Mouse (Mus musculus) neural tube, embryonic 14.5 days (tissue): ENCODE measurements around the gene Ghr. TPM values are rescaled to one million over a fixed set of nuclear protein-coding genes. Genes with fewer than 3 reads are reported as not detected.

Source experiments
- ATAC-seq: fragments of 200-750 bp; cut with Nextera tagmentation; 2 replicates; pipeline ENCODE4 v1.8.0; 2017; ENCODE audit warnings: low read depth, mild to moderate bottlenecking, moderate TSS enrichment, moderate library complexity
- H3K27ac ChIP-seq: fragments of 300-500 bp; sonication (generic); 2 replicates; pipeline ENCODE4 v1.5.1; 2014; ENCODE audit warnings: low read depth, mild to moderate bottlenecking, control low read depth, low read length, moderate library complexity, mixed read lengths
- H3K27me3 ChIP-seq: fragments of 300-500 bp; sonication (generic); 2 replicates; pipeline ENCODE4 v1.6.1; 2014; ENCODE audit warnings: low read length; ENCODE audit not compliant: control insufficient read depth, insufficient read depth
- H3K36me3 ChIP-seq: fragments of 300-500 bp; sonication (generic); 2 replicates; pipeline ENCODE4 v1.6.1; 2014; ENCODE audit warnings: low read length, mixed read lengths; ENCODE audit not compliant: control insufficient read depth, insufficient read depth
- H3K4me1 ChIP-seq: fragments of 300-500 bp; sonication (generic); 2 replicates; pipeline ENCODE4 v1.6.1; 2014; ENCODE audit warnings: low read length; ENCODE audit not compliant: control insufficient read depth, insufficient read depth
- H3K4me2 ChIP-seq: fragments of 300-500 bp; sonication (generic); 2 replicates; pipeline ENCODE4 v1.6.1; 2014; ENCODE audit warnings: mild to moderate bottlenecking, low read depth, low read length, control low read depth
- H3K4me3 ChIP-seq: fragments of 300-500 bp; sonication (generic); 2 replicates; pipeline ENCODE4 v1.5.1; 2014; ENCODE audit warnings: low read depth, low read length, control low read depth, mixed read lengths
- H3K9ac ChIP-seq: fragments of 300-500 bp; sonication (generic); replicated peaks from 2 replicates; pipeline ENCODE4 v1.6.1; 2014; ENCODE audit warnings: low read depth, mild to moderate bottlenecking, control low read depth, low read length, mixed read lengths
- H3K9me3 ChIP-seq: fragments of 300-500 bp; sonication (generic); 2 replicates; pipeline ENCODE4 v1.6.1; 2016; ENCODE audit warnings: low read length; ENCODE audit not compliant: control insufficient read depth
- WGBS: fragments of 180-500 bp; shearing (Covaris S2); extraction: QIAGEN DNeasy Blood & Tissue Kit; methylation state at CpG from one replicate; pipeline ENCODE4 v1.1.7; 2014; 5-methylcytosine and 5-hydroxymethylcytosine counted together
- polyA plus RNA-seq: library from polyadenylated mRNA; unstranded; fragments of >200 nt; fragmentation: Nextera tagmentation; extraction: Ambion mirVana; gene quantifications from 2 replicates; pipeline ENCODE4 v1.2.1, GENCODE M21; 2014

Ghr gene
- 9.8 and 15.6 TPM in 2 replicates for polyA plus RNA-seq

- under 1% methylated on average over 48 of the region's 52 CpGs for WGBS
- peaks cover 7% of the 10 kb centered on the region; the same call in 1 of the 2 replicates for H3K4me1 ChIP-seq
These were observed at the start of gene Ghr for GRCm38 (mm10) chr15:3582807-3583636. Gene Ghr (minus strand): TSS chr15:3583492.

GRCm38 (mm10) chr15:3622746-3623145 is 39.5 kb upstream of the Ghr start:
- Histone ChIP-seq H3K36me3 (no peaks in the 10 kb centered on the region), H3K4me1 (no peaks in the 10 kb centered on the region), H3K27ac (no peak overlapping the region), H3K4me3 (no peak overlapping the region), H3K9ac (no peak overlapping the region), H3K27me3 (no peaks in the 10 kb centered on the region), H3K9me3 (no peaks in the 10 kb centered on the region), H3K4me2 (no peak overlapping the region)
- no peak for ATAC-seq

More at GRCm38 (mm10) chr15:3582807-3583636, at the start of gene Ghr:
- Histone ChIP-seq H3K27me3 (no peaks in the 10 kb centered on the region), H3K36me3 (no peaks in the 10 kb centered on the region), H3K27ac (peak within 1 kb of the TSS; percentile 78), H3K4me3 (peak within 1 kb of the TSS; percentile 54), H3K9ac (peak within 1 kb of the TSS; percentile 60), H3K4me2 (peak within 1 kb of the TSS; percentile 96), H3K9me3 (no peaks in the 10 kb centered on the region)
- peak; percentile 96 for ATAC-seq

- no peak for ATAC-seq
- H3K27me3 ChIP-seq = no peaks in the 10 kb centered on the region
- no peak overlapping the region for H3K4me2 ChIP-seq
- H3K4me3 ChIP-seq = no peak overlapping the region
- WGBS = 90% methylated on average over 3 of the region's 3 CpGs
- no peaks in the 10 kb centered on the region for H3K36me3 ChIP-seq
- H3K27ac ChIP-seq = no peak overlapping the region
- no peak overlapping the region for H3K9ac ChIP-seq
- H3K4me1 ChIP-seq = no peaks in the 10 kb centered on the region
- H3K9me3 ChIP-seq = no peaks in the 10 kb centered on the region
These were observed 37.1 kb upstream of the Ghr start for GRCm38 (mm10) chr15:3620368-3620767.

- 96% methylated on average over 3 of the region's 3 CpGs for WGBS
These were observed 35.0 kb upstream of the Ghr start for GRCm38 (mm10) chr15:3618311-3618710.

GRCm38 (mm10) chr15:3611961-3612360 is 28.7 kb upstream of the Ghr start:
- no peak overlapping the region for H3K4me3 ChIP-seq
- no peaks in the 10 kb centered on the region for H3K4me1 ChIP-seq
- ATAC-seq = no peak
- no peak overlapping the region for H3K4me2 ChIP-seq
- no peaks in the 10 kb centered on the region for H3K36me3 ChIP-seq
- no peak overlapping the region for H3K27ac ChIP-seq
- no peaks in the 10 kb centered on the region for H3K27me3 ChIP-seq
- H3K9me3 ChIP-seq = no peaks in the 10 kb centered on the region
- no peak overlapping the region for H3K9ac ChIP-seq

More at GRCm38 (mm10) chr15:3618311-3618710, 35.0 kb upstream of the Ghr start:
- H3K27me3 ChIP-seq = no peaks in the 10 kb centered on the region
- no peak overlapping the region for H3K4me2 ChIP-seq
- no peaks in the 10 kb centered on the region for H3K36me3 ChIP-seq
- no peak for ATAC-seq
- no peak overlapping the region for H3K9ac ChIP-seq
- H3K9me3 ChIP-seq = no peaks in the 10 kb centered on the region
- no peaks in the 10 kb centered on the region for H3K4me1 ChIP-seq
- no peak overlapping the region for H3K27ac ChIP-seq
- no peak overlapping the region for H3K4me3 ChIP-seq

GRCm38 (mm10) chr15:3607951-3608350 is 24.7 kb upstream of the Ghr start:
- Histone ChIP-seq H3K9ac (no peak overlapping the region), H3K4me2 (no peak overlapping the region), H3K27ac (no peak overlapping the region), H3K4me3 (no peak overlapping the region), H3K36me3 (no peaks in the 10 kb centered on the region), H3K27me3 (no peaks in the 10 kb centered on the region), H3K9me3 (no peaks in the 10 kb centered on the region), H3K4me1 (no peaks in the 10 kb centered on the region)
- ATAC-seq = no peak
- 88% methylated on average over 3 of the region's 3 CpGs for WGBS

- no peak overlapping the region for H3K27ac ChIP-seq
- no peaks in the 10 kb centered on the region for H3K27me3 ChIP-seq
- H3K36me3 ChIP-seq = no peaks in the 10 kb centered on the region
- no peak overlapping the region for H3K4me3 ChIP-seq
- H3K9ac ChIP-seq = no peak overlapping the region
- no peaks in the 10 kb centered on the region for H3K4me1 ChIP-seq
- no peak overlapping the region for H3K4me2 ChIP-seq
- 94% methylated on average over 2 of the region's 2 CpGs for WGBS
- no peaks in the 10 kb centered on the region for H3K9me3 ChIP-seq
- ATAC-seq = no peak
These were observed 18.8 kb upstream of the Ghr start for GRCm38 (mm10) chr15:3602098-3602486.

- 79% methylated on average over 4 of the region's 4 CpGs for WGBS
These were observed 18.3 kb upstream of the Ghr start for GRCm38 (mm10) chr15:3601422-3602097.

GRCm38 (mm10) chr15:3587879-3588278 is 4.6 kb upstream of the Ghr start:
- H3K9ac ChIP-seq = no peak overlapping the region
- ATAC-seq = no peak
- no peaks in the 10 kb centered on the region for H3K4me1 ChIP-seq
- no peak overlapping the region for H3K4me3 ChIP-seq
- H3K36me3 ChIP-seq = no peaks in the 10 kb centered on the region
- no peaks in the 10 kb centered on the region for H3K27me3 ChIP-seq
- no peak overlapping the region for H3K4me2 ChIP-seq
- no peaks in the 10 kb centered on the region for H3K9me3 ChIP-seq
- WGBS = 40% methylated on average over 2 of the region's 2 CpGs
- H3K27ac ChIP-seq = no peak overlapping the region

More at GRCm38 (mm10) chr15:3601422-3602097, 18.3 kb upstream of the Ghr start:
- H3K27ac ChIP-seq = no peak overlapping the region
- no peak overlapping the region for H3K9ac ChIP-seq
- H3K36me3 ChIP-seq = no peaks in the 10 kb centered on the region
- no peak for ATAC-seq
- H3K4me2 ChIP-seq = no peak overlapping the region
- H3K4me3 ChIP-seq = no peak overlapping the region
- H3K4me1 ChIP-seq = no peaks in the 10 kb centered on the region
- no peaks in the 10 kb centered on the region for H3K27me3 ChIP-seq
- no peaks in the 10 kb centered on the region for H3K9me3 ChIP-seq
